Mouse (Mus musculus) spleen, adult 2 months (tissue): Measurements from ENCODE around the gene A3galt2.

Experiments used
- CTCF ChIP-seq: fragments of 200-500 bp; IDR thresholded peaks from 2 replicates; pipeline ENCODE4 v1.5.1; 2011; ENCODE audit warnings: mild to moderate bottlenecking, inconsistent platforms; ENCODE audit not compliant: insufficient read depth, insufficient read length, insufficient replicate concordance; ENCODE audit errors: extremely low read depth
- POLR2A ChIP-seq: fragments of 200-500 bp; IDR thresholded peaks from 2 replicates; pipeline ENCODE4 v1.6.1; 2011; ENCODE audit warnings: low read depth, low read length, inconsistent platforms

GRCm38 (mm10) chr4:128730271-128730670 lies 24.9 kb upstream of the A3galt2 start:
- TF ChIP-seq CTCF, result no peak
- TF ChIP-seq POLR2A, result no peak
